Mouse (Mus musculus): ENCODE results near the gene Fam19a3. TPM values are rescaled to one million over a fixed set of nuclear protein-coding genes. Genes with fewer than 3 reads are reported as not detected.
"Not testable (repeated sequence)": the region's sequence is repeated elsewhere in the genome, so short reads cannot be mapped to it uniquely, and the experiment has no call there.

The Fam19a3 gene
- polyA plus RNA-seq (2015; fragmentation: Nextera tagmentation; extraction: Ambion mirVana), result 0.18 and 0.20 TPM in 2 replicates

- ATAC-seq (ENCODE audit: low FRiP score, low TSS enrichment), result peak; percentile 35
- peak within 1 kb of the TSS; percentile 60 for H3K9ac ChIP-seq (replicated peaks; ENCODE audit: low read length)
- peaks cover 41% of the 10 kb centered on the region for H3K27me3 ChIP-seq (ENCODE audit: insufficient read depth, low read length)
These were observed at the start of gene Fam19a3 for GRCm38 (mm10) chr3:104781471-104781903. TSS of gene Fam19a3 (minus strand) at chr3:104781840.

GRCm38 (mm10) chr3:104822413-104822812, 40.8 kb upstream of the Fam19a3 start:
- H3K4me3 ChIP-seq (ENCODE audit: low read length), result no peak overlapping the region
- H3K27ac ChIP-seq (ENCODE audit: low read length), result no peak overlapping the region
- no peaks in the 10 kb centered on the region for H3K9me3 ChIP-seq (ENCODE audit: low read length)
- ATAC-seq (ENCODE audit: low FRiP score, low TSS enrichment), result no peak
- 76% methylated on average over 3 of the region's 3 CpGs for WGBS
- H3K27me3 ChIP-seq (ENCODE audit: insufficient read depth, low read length), result no peaks in the 10 kb centered on the region
- no peak overlapping the region for H3K9ac ChIP-seq (replicated peaks; ENCODE audit: low read length)
- peaks cover 11% of the 10 kb centered on the region for H3K4me1 ChIP-seq (ENCODE audit: insufficient read depth, low read length)
- peaks cover 15% of the 10 kb centered on the region; the same call in 1 of the 2 replicates for H3K36me3 ChIP-seq (ENCODE audit: insufficient read depth, low read length)
- no peak overlapping the region for H3K4me2 ChIP-seq (replicated peaks; ENCODE audit: low read depth, low read length)

More at GRCm38 (mm10) chr3:104781471-104781903, at the start of gene Fam19a3:
- WGBS, result under 1% methylated on average over 26 of the region's 26 CpGs
- Histone ChIP-seq H3K4me3 (ENCODE audit: low read length) (peak within 1 kb of the TSS; percentile 56), H3K4me1 (ENCODE audit: insufficient read depth, low read length) (peaks cover 23% of the 10 kb centered on the region), H3K9me3 (ENCODE audit: low read length) (no peaks in the 10 kb centered on the region), H3K36me3 (ENCODE audit: insufficient read depth, low read length) (no peaks in the 10 kb centered on the region), H3K27ac (ENCODE audit: low read length) (no peak within 1 kb of the TSS), H3K4me2 (replicated peaks; ENCODE audit: low read depth, low read length) (peak within 1 kb of the TSS; percentile 97)

- no peak overlapping the region for H3K4me3 ChIP-seq (ENCODE audit: low read length)
- no peak for ATAC-seq (ENCODE audit: low FRiP score, low TSS enrichment)
- no peaks in the 10 kb centered on the region for H3K27me3 ChIP-seq (ENCODE audit: insufficient read depth, low read length)
- no peaks in the 10 kb centered on the region for H3K9me3 ChIP-seq (ENCODE audit: low read length)
- WGBS, result 58% methylated on average over 1 of the region's 1 CpGs
- no peak overlapping the region for H3K4me2 ChIP-seq (replicated peaks; ENCODE audit: low read depth, low read length)
- H3K4me1 ChIP-seq (ENCODE audit: insufficient read depth, low read length), result peaks cover 24% of the 10 kb centered on the region
- H3K27ac ChIP-seq (ENCODE audit: low read length), result no peak overlapping the region
- no peak overlapping the region for H3K9ac ChIP-seq (replicated peaks; ENCODE audit: low read length)
- H3K36me3 ChIP-seq (ENCODE audit: insufficient read depth, low read length), result peaks cover 14% of the 10 kb centered on the region; the same call in 1 of the 2 replicates
These were observed 38.8 kb upstream of the Fam19a3 start for GRCm38 (mm10) chr3:104820426-104820825.

GRCm38 (mm10) chr3:104818749-104819134, 37.1 kb upstream of the Fam19a3 start:
- no peak for ATAC-seq (ENCODE audit: low FRiP score, low TSS enrichment)
- Histone ChIP-seq H3K4me2 (replicated peaks; ENCODE audit: low read depth, low read length) (peak overlapping the region; percentile 64), H3K36me3 (ENCODE audit: insufficient read depth, low read length) (0 out of 2 replicates have a peak, but pooled peaks cover 11% of the 10 kb centered on the region), H3K9ac (replicated peaks; ENCODE audit: low read length) (peak overlapping the region; percentile 96), H3K9me3 (ENCODE audit: low read length) (no peaks in the 10 kb centered on the region), H3K27me3 (ENCODE audit: insufficient read depth, low read length) (no peaks in the 10 kb centered on the region), H3K4me3 (ENCODE audit: low read length) (peak overlapping the region; percentile 87), H3K27ac (ENCODE audit: low read length) (peak overlapping the region; percentile 98), H3K4me1 (ENCODE audit: insufficient read depth, low read length) (peaks cover 25% of the 10 kb centered on the region)
- WGBS, result 3% methylated on average over 3 of the region's 3 CpGs

GRCm38 (mm10) chr3:104817991-104818748, 36.5 kb upstream of the Fam19a3 start, which contains the start of gene Mov10:
TSS of gene Mov10 (minus strand) at chr3:104818563.
- WGBS, result under 1% methylated on average over 40 of the region's 40 CpGs
- Histone ChIP-seq H3K27ac (ENCODE audit: low read length) (peak within 1 kb of the TSS; percentile 98), H3K27me3 (ENCODE audit: insufficient read depth, low read length) (no peaks in the 10 kb centered on the region), H3K36me3 (ENCODE audit: insufficient read depth, low read length) (0 out of 2 replicates have a peak, but pooled peaks cover 11% of the 10 kb centered on the region), H3K4me1 (ENCODE audit: insufficient read depth, low read length) (peaks cover 25% of the 10 kb centered on the region), H3K9ac (replicated peaks; ENCODE audit: low read length) (peak within 1 kb of the TSS; percentile 96), H3K9me3 (ENCODE audit: low read length) (no peaks in the 10 kb centered on the region), H3K4me2 (replicated peaks; ENCODE audit: low read depth, low read length) (peak within 1 kb of the TSS; percentile 64), H3K4me3 (ENCODE audit: low read length) (peak within 1 kb of the TSS; percentile 87)
- ATAC-seq (ENCODE audit: low FRiP score, low TSS enrichment), result peak; percentile 94

DNA sequence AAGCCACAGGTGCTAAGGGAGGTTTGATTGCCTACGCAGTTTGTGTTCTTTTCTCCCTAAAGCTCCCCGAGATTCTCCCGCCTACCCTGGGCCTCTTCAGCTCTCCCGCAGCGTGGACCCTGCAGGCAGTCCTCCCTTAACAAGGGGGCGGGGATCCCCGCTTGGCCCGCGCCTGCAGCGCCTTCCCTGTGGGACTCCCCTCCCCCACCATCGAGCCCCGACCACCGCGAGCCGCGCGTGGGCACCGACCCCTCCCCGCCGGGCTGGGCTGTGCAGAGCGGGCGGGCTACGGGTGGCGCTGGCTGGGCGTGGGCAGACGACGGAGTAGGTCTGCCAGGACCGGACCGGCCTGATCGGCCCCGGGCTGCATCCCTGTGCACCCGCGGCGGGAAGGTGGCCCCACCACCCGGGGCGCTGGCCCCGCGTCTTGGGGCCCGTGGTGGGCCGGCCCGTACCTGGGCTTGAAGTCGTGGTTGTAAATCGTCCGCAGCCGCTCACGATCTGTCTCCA, 35.9 kb upstream of the Fam19a3 start:
- Histone ChIP-seq H3K4me2 (replicated peaks; ENCODE audit: low read depth, low read length) (peak overlapping the region; percentile 64), H3K27me3 (ENCODE audit: insufficient read depth, low read length) (no peaks in the 10 kb centered on the region), H3K36me3 (ENCODE audit: insufficient read depth, low read length) (0 out of 2 replicates have a peak, but pooled peaks cover 11% of the 10 kb centered on the region), H3K27ac (ENCODE audit: low read length) (peak overlapping the region; percentile 98), H3K4me1 (ENCODE audit: insufficient read depth, low read length) (peaks cover 25% of the 10 kb centered on the region), H3K9me3 (ENCODE audit: low read length) (no peaks in the 10 kb centered on the region), H3K4me3 (ENCODE audit: low read length) (peak overlapping the region; percentile 87), H3K9ac (replicated peaks; ENCODE audit: low read length) (peak overlapping the region; percentile 96)
- 0% methylated on average over 43 of the region's 46 CpGs for WGBS
- peak; percentile 79 for ATAC-seq (ENCODE audit: low FRiP score, low TSS enrichment)

GRCm38 (mm10) chr3:104816130-104816529, 34.5 kb upstream of the Fam19a3 start:
- no peak overlapping the region for H3K4me2 ChIP-seq (replicated peaks; ENCODE audit: low read depth, low read length)
- H3K4me3 ChIP-seq (ENCODE audit: low read length), result no peak overlapping the region
- H3K9ac ChIP-seq (replicated peaks; ENCODE audit: low read length), result no peak overlapping the region
- no peaks in the 10 kb centered on the region for H3K27me3 ChIP-seq (ENCODE audit: insufficient read depth, low read length)
- peaks cover 30% of the 10 kb centered on the region for H3K4me1 ChIP-seq (ENCODE audit: insufficient read depth, low read length)
- 93% methylated on average over 7 of the region's 7 CpGs for WGBS
- 0 out of 2 replicates have a peak, but pooled peaks cover 3% of the 10 kb centered on the region for H3K36me3 ChIP-seq (ENCODE audit: insufficient read depth, low read length)
- H3K9me3 ChIP-seq (ENCODE audit: low read length), result no peaks in the 10 kb centered on the region
- H3K27ac ChIP-seq (ENCODE audit: low read length), result no peak overlapping the region
- ATAC-seq (ENCODE audit: low FRiP score, low TSS enrichment), result no peak

DNA sequence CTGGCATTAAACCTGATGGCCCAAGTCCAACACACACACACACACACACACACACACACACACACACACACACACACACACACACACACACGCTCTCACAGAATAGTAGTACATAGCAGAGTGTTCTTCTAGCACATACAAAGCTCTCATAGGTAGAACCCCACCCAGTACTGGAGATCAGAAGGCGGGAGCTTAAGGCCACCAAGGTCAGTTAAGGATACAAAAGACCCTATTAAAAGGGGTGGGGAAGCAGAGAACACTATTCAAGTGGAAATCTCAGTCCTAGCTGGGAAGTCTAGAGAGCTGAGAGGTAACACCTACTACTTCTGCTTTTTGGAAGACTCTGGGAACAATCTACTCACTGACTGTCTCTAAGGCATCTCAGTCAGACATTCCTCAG, 33.7 kb upstream of the Fam19a3 start:
- no peak for ATAC-seq (ENCODE audit: low FRiP score, low TSS enrichment)

GRCm38 (mm10) chr3:104814746-104815145, 33.1 kb upstream of the Fam19a3 start:
- no peaks in the 10 kb centered on the region for H3K27me3 ChIP-seq (ENCODE audit: insufficient read depth, low read length)
- no peaks in the 10 kb centered on the region for H3K9me3 ChIP-seq (ENCODE audit: low read length)
- peaks cover 30% of the 10 kb centered on the region for H3K4me1 ChIP-seq (ENCODE audit: insufficient read depth, low read length)
- H3K4me2 ChIP-seq (replicated peaks; ENCODE audit: low read depth, low read length), result no peak overlapping the region
- no peak overlapping the region for H3K9ac ChIP-seq (replicated peaks; ENCODE audit: low read length)
- 97% methylated on average over 1 of the region's 1 CpGs for WGBS
- H3K36me3 ChIP-seq (ENCODE audit: insufficient read depth, low read length), result 0 out of 2 replicates have a peak, but pooled peaks cover 3% of the 10 kb centered on the region
- no peak overlapping the region for H3K27ac ChIP-seq (ENCODE audit: low read length)
- no peak for ATAC-seq (ENCODE audit: low FRiP score, low TSS enrichment)
- H3K4me3 ChIP-seq (ENCODE audit: low read length), result no peak overlapping the region

More for the DNA sequence above, 33.7 kb upstream of the Fam19a3 start:
- Histone ChIP-seq H3K27me3 (ENCODE audit: insufficient read depth, low read length) (no peaks in the 10 kb centered on the region), H3K4me2 (replicated peaks; ENCODE audit: low read depth, low read length) (no peak overlapping the region), H3K27ac (ENCODE audit: low read length) (no peak overlapping the region), H3K9ac (replicated peaks; ENCODE audit: low read length) (no peak overlapping the region), H3K9me3 (ENCODE audit: low read length) (no peaks in the 10 kb centered on the region), H3K4me3 (ENCODE audit: low read length) (no peak overlapping the region), H3K36me3 (ENCODE audit: insufficient read depth, low read length) (0 out of 2 replicates have a peak, but pooled peaks cover 3% of the 10 kb centered on the region), H3K4me1 (ENCODE audit: insufficient read depth, low read length) (peaks cover 30% of the 10 kb centered on the region)
- WGBS, result 81% methylated on average over 2 of the region's 2 CpGs

DNA sequence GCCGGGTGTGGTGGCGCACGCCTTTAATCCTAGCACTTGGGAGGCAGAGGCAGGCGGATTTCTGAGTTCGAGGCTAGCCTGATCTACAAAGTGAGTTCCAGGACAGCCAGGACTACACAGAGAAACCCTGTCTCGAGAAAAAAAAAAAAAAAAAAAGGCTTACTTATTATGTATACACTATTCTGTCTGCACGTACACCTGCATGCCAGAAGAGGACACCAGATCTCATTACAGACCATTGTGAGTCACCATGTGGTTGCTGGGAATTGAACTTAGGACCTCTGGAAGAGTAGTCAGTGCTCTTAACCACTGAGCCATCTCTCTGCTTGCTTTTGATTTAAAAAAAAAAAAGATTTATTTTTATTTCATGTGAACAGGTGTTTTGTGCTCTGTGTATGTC, 31.6 kb upstream of the Fam19a3 start:
- H3K9me3 ChIP-seq (ENCODE audit: low read length); H3K4me3 ChIP-seq (ENCODE audit: low read length); H3K36me3 ChIP-seq (ENCODE audit: insufficient read depth, low read length); H3K27me3 ChIP-seq (ENCODE audit: insufficient read depth, low read length); H3K4me2 ChIP-seq (replicated peaks; ENCODE audit: low read depth, low read length); ATAC-seq (ENCODE audit: low FRiP score, low TSS enrichment); H3K9ac ChIP-seq (replicated peaks; ENCODE audit: low read length); H3K27ac ChIP-seq (ENCODE audit: low read length): not testable (repeated sequence)
- peaks cover 19% of the 10 kb centered on the region for H3K4me1 ChIP-seq (ENCODE audit: insufficient read depth, low read length)
- WGBS, result 92% methylated on average over 7 of the region's 7 CpGs
